Mouse (Mus musculus): Measurements from ENCODE around the gene Ffar2.
"Not testable (repeated sequence)": the region's sequence is repeated elsewhere in the genome, so short reads cannot be mapped to it uniquely, and the experiment has no call there.

Ffar2 gene

GRCm38 (mm10) chr7:30823675-30824074 lies at the start of gene Ffar2:
Gene Ffar2 (minus strand): TSS chr7:30823775.
- CTCF ChIA-PET = no interaction called here

- CTCF ChIA-PET = interaction anchor here (0.8 to 2.0 kb wide), 3 partner anchors 9 to 101 kb away, joined by 3 to 9 read pairs (median 3); partner anchors contain the start of gene Fam187b
These were observed 49.5 kb upstream of the Ffar2 start for GRCm38 (mm10) chr7:30873083-30873482.

DNA sequence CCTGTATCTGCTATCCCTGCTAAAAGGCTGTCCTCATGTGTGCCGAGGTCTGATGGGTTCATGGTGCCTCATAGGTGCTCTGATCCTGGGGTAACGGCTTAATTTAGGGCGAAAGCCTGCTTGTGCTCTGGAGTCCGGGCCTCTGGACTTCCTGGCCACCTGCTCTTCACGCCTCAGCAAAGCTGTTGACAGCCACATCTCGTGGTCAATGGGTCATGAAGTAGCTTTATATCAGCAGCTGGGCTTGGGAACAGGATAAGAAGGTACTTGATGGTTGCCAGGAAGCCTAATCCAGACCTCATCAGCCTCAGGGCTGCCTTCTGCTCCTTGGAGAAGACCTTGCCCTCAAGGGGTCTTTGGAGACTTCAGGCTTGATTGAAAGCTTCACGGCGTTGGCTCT lies 39.8 kb upstream of the Ffar2 start:
- CTCF ChIA-PET = no interaction called here

- CTCF ChIA-PET = interaction anchor here (0.7 kb wide), 2 partner anchors 14 to 54 kb away, joined by 4 read pairs; no protein-coding TSS in a partner anchor
These were observed 37.9 kb upstream of the Ffar2 start, which contains the start of gene Ffar1 for GRCm38 (mm10) chr7:30861464-30861863. Gene Ffar1 (minus strand): TSS chr7:30861564.

DNA sequence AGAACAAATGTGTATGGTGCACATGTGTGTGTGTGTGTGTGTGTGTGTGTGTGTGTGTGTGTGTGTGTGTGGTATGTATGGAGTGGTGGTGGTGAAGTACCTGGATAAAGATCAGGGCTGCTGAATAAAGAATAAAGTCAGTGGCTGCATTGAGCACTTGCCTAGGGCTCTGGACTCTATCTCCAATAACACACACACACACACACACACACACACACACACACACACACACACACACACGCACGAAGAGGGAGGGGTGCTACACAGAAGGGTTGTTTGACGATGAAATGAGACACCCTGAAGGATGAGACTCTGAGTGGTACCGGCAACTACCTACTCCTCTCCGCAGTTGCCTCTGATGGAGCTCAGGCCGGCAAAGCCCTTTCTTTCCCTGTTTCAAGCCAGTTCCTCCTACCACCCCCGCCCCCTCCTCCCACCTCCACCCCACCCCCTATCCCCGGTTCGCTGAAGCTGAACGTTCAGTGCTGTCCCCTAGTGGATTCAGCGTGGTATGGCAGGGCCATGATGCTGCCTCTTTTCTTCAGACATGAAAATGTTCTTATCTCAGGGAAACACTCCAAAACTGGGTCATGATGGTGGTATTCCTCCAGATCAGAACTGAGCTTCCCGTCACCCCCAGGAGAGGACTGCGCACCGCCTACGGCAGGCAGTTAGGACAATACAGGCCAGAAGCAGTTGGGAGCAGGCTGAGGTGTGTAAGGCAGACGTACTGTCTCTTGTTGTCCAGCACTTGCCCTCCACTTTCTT lies 36.2 kb upstream of the Ffar2 start:
- CTCF ChIA-PET = interaction anchor here (0.6 to 2.2 kb wide), 12 partner anchors 9 to 198 kb away, joined by 3 to 13 read pairs (median 6); no protein-coding TSS in a partner anchor

DNA sequence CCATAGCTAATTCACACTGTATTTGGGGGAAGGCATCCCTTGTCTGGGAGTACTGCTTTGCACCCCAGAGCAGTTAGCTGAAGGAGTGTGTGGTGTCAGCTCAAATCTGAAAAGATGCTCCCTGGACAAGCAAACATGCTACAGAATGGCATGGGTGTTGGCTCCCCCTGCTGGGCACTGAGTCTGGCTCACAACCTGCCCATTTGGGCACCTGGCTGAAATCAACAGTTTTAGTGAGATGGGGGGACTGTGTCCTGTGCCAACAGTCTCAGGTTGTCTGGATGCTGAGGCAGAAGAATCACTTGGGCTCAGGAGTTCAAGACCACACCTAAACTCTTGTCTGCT lies 35.7 kb upstream of the Ffar2 start:
- CTCF ChIA-PET = interaction anchor here (0.5 to 2.2 kb wide), 8 partner anchors 8 to 92 kb away, joined by 3 to 20 read pairs (median 8); no protein-coding TSS in a partner anchor

- CTCF ChIA-PET = no interaction called here
These were observed 34.2 kb upstream of the Ffar2 start for GRCm38 (mm10) chr7:30857746-30858145.

GRCm38 (mm10) chr7:30856078-30856477 lies 32.5 kb upstream of the Ffar2 start, which contains the start of gene Ffar3:
Gene Ffar3 (minus strand): TSS chr7:30856178.
- CTCF ChIA-PET = no interaction called here

DNA sequence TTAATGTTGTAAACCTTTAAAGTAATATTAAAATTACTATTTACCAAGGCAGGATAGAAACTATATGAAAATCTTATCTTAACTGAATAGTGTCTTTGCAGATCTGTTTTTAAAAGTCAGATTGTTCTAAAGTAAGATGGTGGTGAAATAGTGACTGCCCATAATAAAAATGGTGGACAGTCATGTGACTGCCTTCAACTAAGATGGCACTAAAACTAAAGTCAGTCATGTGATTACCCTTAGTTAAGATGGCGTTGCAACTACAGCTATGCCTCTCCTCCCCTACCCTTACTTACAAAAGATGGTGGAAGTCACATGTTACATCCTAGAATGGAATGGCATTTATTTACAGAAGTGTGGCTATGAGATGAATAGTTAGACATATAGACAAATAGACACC lies 27.8 kb upstream of the Ffar2 start:
- CTCF ChIA-PET = interaction anchor here (1.0 kb wide), 1 partner anchor 8 kb away, joined by 8 read pairs; no protein-coding TSS in a partner anchor

DNA sequence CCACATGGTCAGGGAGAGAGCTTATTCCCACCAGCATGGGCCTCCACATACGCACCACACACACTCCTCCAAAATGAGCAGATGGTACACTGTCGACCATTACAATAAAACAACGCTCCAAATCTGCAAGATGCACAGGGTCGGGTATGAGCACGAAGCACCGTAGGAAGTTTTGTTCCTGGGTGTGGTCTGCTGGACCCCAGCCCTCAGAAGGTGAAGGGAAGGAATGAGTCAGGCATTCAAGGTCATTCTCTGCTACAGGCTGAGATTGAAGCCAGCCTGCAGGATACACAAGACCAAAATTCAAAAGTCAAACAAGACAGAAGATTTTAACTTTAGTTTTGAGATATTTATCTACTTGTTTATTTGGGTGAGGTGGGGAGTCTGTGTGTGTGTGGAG lies 24.4 kb upstream of the Ffar2 start:
- CTCF ChIA-PET = no interaction called here

- CTCF ChIA-PET = no interaction called here
These were observed 23.8 kb upstream of the Ffar2 start for GRCm38 (mm10) chr7:30847386-30847785.

- CTCF ChIA-PET = no interaction called here
These were observed 23.0 kb upstream of the Ffar2 start for GRCm38 (mm10) chr7:30846505-30847053.

DNA sequence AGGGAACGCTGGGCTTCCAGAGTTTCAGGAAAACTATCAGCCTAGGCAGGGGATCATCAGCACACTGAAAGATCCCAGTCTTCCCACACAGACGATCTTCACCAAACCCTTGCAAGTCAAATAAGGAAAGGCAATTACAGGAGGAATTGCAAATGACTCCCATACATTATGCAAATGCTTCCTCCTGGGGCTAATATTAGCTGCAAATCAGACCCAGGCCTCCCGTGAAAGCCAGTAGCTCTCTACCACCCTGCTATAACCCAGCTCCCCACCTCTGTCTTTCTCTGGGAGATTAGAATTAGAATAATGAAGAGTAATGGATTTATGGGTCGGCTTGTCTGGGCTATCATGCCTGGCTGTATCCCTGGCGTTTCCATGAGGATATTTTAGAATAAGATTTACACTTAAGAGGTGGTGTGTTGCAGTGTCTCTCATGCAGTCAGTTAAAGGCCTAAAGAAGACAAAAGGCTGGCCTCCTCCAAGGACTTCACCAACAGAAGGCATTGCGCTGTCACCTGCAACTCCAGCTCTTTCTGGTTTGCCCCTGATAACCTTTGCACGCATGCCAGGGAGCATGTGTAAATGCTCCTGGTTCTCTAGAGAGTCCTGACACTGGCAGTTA lies 21.2 kb upstream of the Ffar2 start:
- CTCF ChIA-PET = no interaction called here

- CTCF ChIA-PET = no interaction called here
These were observed 18.5 kb upstream of the Ffar2 start for GRCm38 (mm10) chr7:30842092-30842491.

GRCm38 (mm10) chr7:30841379-30841778 lies 17.8 kb upstream of the Ffar2 start:
- CTCF ChIA-PET = no interaction called here

- CTCF ChIA-PET = no interaction called here
These were observed 16.7 kb upstream of the Ffar2 start for GRCm38 (mm10) chr7:30840306-30840705.

GRCm38 (mm10) chr7:30837277-30837676 lies 13.7 kb upstream of the Ffar2 start:
- CTCF ChIA-PET = interaction anchor here (0.6 kb wide), 1 partner anchor 62 kb away, joined by 4 read pairs; no protein-coding TSS in a partner anchor

DNA sequence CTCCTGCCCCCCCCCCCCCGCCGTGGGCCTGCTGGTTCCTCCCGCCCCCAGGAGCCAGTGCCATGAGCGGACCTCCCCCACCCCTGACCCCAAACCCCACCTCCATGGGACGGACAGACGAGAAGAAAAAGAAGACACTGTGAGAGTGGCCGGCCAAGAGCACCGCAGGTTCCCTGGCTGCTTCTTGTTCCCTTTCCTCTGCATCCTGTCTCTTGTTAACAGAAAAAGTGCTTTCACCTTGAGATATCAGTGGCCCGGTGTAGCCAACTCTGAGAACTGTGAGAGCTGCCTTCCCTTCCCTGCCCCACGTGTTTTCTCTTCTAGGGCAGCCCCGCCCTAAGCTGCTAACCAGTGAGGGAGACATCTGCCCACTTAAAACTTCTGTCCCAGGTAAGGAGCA lies 9.1 kb upstream of the Ffar2 start:
- CTCF ChIA-PET = not testable (repeated sequence)

GRCm38 (mm10) chr7:30832261-30832660 lies 8.7 kb upstream of the Ffar2 start:
- CTCF ChIA-PET = interaction anchor here (0.6 kb wide), 1 partner anchor 932 kb away, joined by 9 read pairs; no protein-coding TSS in a partner anchor

DNA sequence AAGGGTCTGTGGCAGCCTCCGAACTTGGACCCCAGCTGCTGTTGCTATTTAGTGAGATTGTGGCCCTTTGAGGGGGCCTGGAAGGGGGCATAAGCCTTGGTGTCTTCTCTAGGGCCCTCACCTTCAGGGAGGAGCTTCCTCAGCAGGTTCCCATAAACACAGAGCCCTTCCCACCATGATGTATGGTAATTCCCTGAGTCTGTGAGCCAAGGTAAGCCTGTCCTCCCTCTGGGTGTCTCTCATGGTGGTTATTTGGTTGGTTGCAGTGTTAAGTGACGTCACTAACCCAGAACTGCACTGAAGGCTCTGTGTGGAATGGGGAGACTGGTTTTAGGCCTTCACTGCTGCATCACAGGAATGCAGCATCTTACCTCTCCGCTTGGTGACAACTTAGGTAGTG lies 5.9 kb upstream of the Ffar2 start:
- CTCF ChIA-PET = interaction anchor here (0.6 kb wide), 1 partner anchor 130 kb away, joined by 4 read pairs; no protein-coding TSS in a partner anchor

DNA sequence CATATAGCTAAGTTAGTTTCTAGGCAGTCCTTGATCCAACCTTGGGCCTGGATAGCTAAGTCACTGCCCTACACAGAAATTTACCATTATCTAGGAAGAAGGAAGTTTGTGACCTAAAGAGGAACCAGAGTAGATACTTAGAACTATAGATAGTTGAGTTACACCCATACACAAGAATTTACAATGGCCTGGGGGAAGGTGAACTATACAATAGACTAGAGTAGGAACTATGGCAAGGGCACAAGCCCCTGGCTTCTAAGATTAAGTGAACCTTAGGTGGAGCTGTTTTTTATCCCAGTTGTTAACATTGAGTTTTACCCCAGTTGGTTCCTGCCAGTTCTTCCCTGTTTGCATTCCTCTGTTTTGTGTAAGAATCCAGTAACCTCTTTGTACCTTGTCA lies 5.3 kb upstream of the Ffar2 start:
- CTCF ChIA-PET = interaction anchor here (0.6 kb wide), 1 partner anchor 130 kb away, joined by 4 read pairs; no protein-coding TSS in a partner anchor

GRCm38 (mm10) chr7:30826660-30827059 lies 3.1 kb upstream of the Ffar2 start:
- CTCF ChIA-PET = no interaction called here

GRCm38 (mm10) chr7:30824306-30824705 lies 731 bp upstream of the Ffar2 start:
- CTCF ChIA-PET = no interaction called here
